8 mouse cellular contexts compared by ENCODE assay signal in genomic region chr16:91935108-91935507, GRCm38 (mm10).
DNase-seq lines count a peak whose midpoint lies in the region; ATAC-seq and TF ChIP-seq lines count a peak whose summit lies in the region.

No protein-coding gene starts in this region.

- H3K4me2 ChIP-seq in limb, embryonic 11.5 days (ENCODE audit: low read depth, severe bottlenecking): no peak overlapping the region

- H3K4me3 ChIP-seq in thymus, adult 2 months (ENCODE audit: control insufficient read depth, insufficient read depth, low read length): no peak overlapping the region
- H3K4me3 ChIP-seq in cortical plate, adult 2 months (ENCODE audit: insufficient read depth, low read length): no peak overlapping the region
- H3K4me3 ChIP-seq in limb, embryonic 11.5 days (ENCODE audit: low read depth, low read length): no peak overlapping the region

- no peak for ATAC-seq in limb, embryonic 11.5 days (ENCODE audit: insufficient number of reproducible peaks, low FRiP score, low TSS enrichment, low read depth)

- H3K27ac ChIP-seq in thymus, adult 2 months (ENCODE audit: control insufficient read depth, insufficient read depth, low read length): no peak overlapping the region
- no peak overlapping the region for H3K27ac ChIP-seq in cortical plate, adult 2 months (ENCODE audit: insufficient read depth, low read length)
- no peak overlapping the region for H3K27ac ChIP-seq in limb, embryonic 11.5 days (replicated peaks; ENCODE audit: low read depth, low read length)

- DNase-seq in gastrocnemius, adult 18-20 months (ENCODE audit: low spot score): peak; percentile 45
- no peak for DNase-seq in gastrocnemius, adult 8-10 months (ENCODE audit: low spot score in 2 of 2)
- peak; percentile 65 for DNase-seq in thymus, adult 2 months
- DNase-seq in thymus, adult 18-20 months: no peak
- DNase-seq in limb, embryonic 11.5 days (ENCODE audit: low spot score): peak; percentile 59
- peak; percentile 75 for DNase-seq in right cerebral cortex, postnatal 4 days
- DNase-seq in frontal cortex, postnatal 14 days (ENCODE audit: low spot score in 2 of 2): no peak

- peaks cover 5% of the 10 kb centered on the region for H3K4me1 ChIP-seq in thymus, adult 2 months (replicated peaks; ENCODE audit: control insufficient read depth, insufficient read depth, low read length)
- H3K4me1 ChIP-seq in cortical plate, adult 2 months (ENCODE audit: control insufficient read depth, insufficient read depth, low read length): peaks cover 1% of the 10 kb centered on the region; the same call in 1 of the 2 replicates
- no peaks in the 10 kb centered on the region for H3K4me1 ChIP-seq in limb, embryonic 11.5 days (ENCODE audit: control insufficient read depth, insufficient read depth, low read length)

- H3K36me3 ChIP-seq in thymus, adult 2 months (ENCODE audit: control insufficient read depth, insufficient read depth, low read length): no peaks in the 10 kb centered on the region
- no peaks in the 10 kb centered on the region for H3K36me3 ChIP-seq in limb, embryonic 11.5 days (ENCODE audit: control insufficient read depth, insufficient read depth, low read length)

- no peak for TF ChIP-seq CTCF in thymus, adult 2 months (IDR thresholded peaks at IDR 0.05; ENCODE audit: borderline replicate concordance, control insufficient read depth, extremely low read depth, insufficient read depth, low read length, poor library complexity)
- peak; percentile 75 for TF ChIP-seq CTCF in cortical plate, adult 2 months (IDR thresholded peaks at IDR 0.05; ENCODE audit: extremely low read depth, insufficient read depth, low read length)

- H3K27me3 ChIP-seq in thymus, adult 2 months (ENCODE audit: control insufficient read depth, insufficient read depth, low read length): no peaks in the 10 kb centered on the region
- H3K27me3 ChIP-seq in limb, embryonic 11.5 days (ENCODE audit: control insufficient read depth, insufficient read depth, low read length): no peaks in the 10 kb centered on the region

- no peak for TF ChIP-seq POLR2A in thymus, adult 2 months (IDR thresholded peaks at IDR 0.05; ENCODE audit: control insufficient read depth, extremely low read depth, insufficient read depth, low read length, poor library complexity)
- TF ChIP-seq POLR2A in cortical plate, adult 2 months (IDR thresholded peaks at IDR 0.05; ENCODE audit: extremely low read depth, insufficient read depth, low read length): no peak

- H3K9ac ChIP-seq in limb, embryonic 11.5 days (ENCODE audit: low read length): no peak overlapping the region

- no peaks in the 10 kb centered on the region for H3K9me3 ChIP-seq in limb, embryonic 11.5 days (ENCODE audit: control insufficient read depth, low read length)

- 78% methylated on average over 8 of the region's 8 CpGs for WGBS in thymus, adult 2 months
- WGBS in limb, embryonic 11.5 days: 41% methylated on average over 8 of the region's 8 CpGs

Comparison
In these comparisons a context has a peak if more than half of its experiments do, and no peak if none do; other contexts are left out.
1. DNase-seq: peak in gastrocnemius, adult 18-20 months (single experiment), thymus, adult 2 months (single experiment), limb, embryonic 11.5 days (single experiment) and right cerebral cortex, postnatal 4 days (single experiment); none in gastrocnemius, adult 8-10 months (0 of 2), thymus, adult 18-20 months (0 of 2) and frontal cortex, postnatal 14 days (0 of 2).